Mouse (Mus musculus): ENCODE measurements at regions not wholly inside any gene's neighbourhood (a gene's known extent, or its start where the extent isn't known, plus 50 kb on each side); places are given as distances from the start of the nearest gene placed in this dataset.

DNA sequence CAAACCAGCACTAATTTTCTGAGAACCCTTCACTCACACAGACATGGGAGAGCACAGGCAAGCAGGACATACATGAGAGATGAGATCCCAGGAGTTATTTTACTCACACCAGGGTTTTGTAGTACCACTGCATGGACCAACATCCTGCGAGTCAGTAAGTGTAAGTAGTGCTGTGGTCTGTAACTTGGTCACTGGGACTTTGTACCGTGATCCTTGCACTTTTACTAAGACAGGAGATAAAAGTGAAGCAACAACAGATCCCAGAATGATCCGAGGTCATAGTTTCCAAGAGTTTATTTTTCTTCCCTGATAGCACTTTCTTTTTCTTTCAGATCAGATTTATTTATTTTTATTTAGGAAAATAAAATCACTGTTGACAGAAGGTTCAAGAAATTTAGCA lies 54.1 kb upstream of the Mtap start:
- Histone ChIP-seq H3K27me3 (ENCODE audit: control insufficient read depth, insufficient read depth, low read length) (no peaks in the 10 kb centered on the region), H3K4me2 (ENCODE audit: low read depth, low read length) (no peak overlapping the region), H3K4me3 (ENCODE audit: low read depth, low read length) (no peak overlapping the region), H3K27ac (replicated peaks; ENCODE audit: low read depth, low read length) (no peak overlapping the region), H3K4me1 (ENCODE audit: control insufficient read depth, insufficient read depth, low read length) (no peaks in the 10 kb centered on the region), H3K36me3 (replicated peaks; ENCODE audit: control insufficient read depth, insufficient read depth, low read depth, low read length) (no peaks in the 10 kb centered on the region), H3K9me3 (replicated peaks; ENCODE audit: control insufficient read depth, low read length) (no peaks in the 10 kb centered on the region), H3K9ac (replicated peaks; ENCODE audit: low read length) (no peak overlapping the region)
- no peak for ATAC-seq (replicated peaks; ENCODE audit: insufficient number of reproducible peaks, low FRiP score, low TSS enrichment, low read depth)
- DNase-seq (ENCODE audit: low spot score): no peak
- 75% methylated on average over 3 of the region's 3 CpGs for WGBS

DNA sequence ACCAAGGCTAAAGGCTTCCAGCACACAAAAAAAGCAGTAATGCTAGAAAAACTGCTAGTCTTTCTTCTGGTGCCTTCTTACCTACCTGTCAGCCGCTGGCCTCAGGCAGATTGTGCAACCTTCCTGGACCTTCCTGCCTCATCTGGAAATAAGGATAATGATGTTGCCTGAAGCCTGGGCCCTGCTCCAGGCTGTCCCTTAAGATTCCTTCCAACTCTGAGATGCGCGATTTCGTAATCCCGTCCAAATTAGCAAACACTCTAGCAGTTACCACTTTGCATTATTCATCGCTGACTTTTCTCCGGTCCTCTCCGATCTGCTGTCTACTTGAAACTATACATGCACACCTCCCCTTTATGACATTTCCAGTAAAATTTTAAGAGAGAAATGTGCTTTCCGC lies 58.4 kb upstream of the Mtap start:
- Histone ChIP-seq H3K4me1 (ENCODE audit: control insufficient read depth, insufficient read depth, low read length) (no peaks in the 10 kb centered on the region), H3K36me3 (replicated peaks; ENCODE audit: control insufficient read depth, insufficient read depth, low read depth, low read length) (no peaks in the 10 kb centered on the region), H3K27ac (replicated peaks; ENCODE audit: low read depth, low read length) (no peak overlapping the region), H3K4me2 (ENCODE audit: low read depth, low read length) (no peak overlapping the region), H3K4me3 (ENCODE audit: low read depth, low read length) (no peak overlapping the region), H3K9ac (replicated peaks; ENCODE audit: low read length) (no peak overlapping the region), H3K27me3 (ENCODE audit: control insufficient read depth, insufficient read depth, low read length) (no peaks in the 10 kb centered on the region), H3K9me3 (replicated peaks; ENCODE audit: control insufficient read depth, low read length) (no peaks in the 10 kb centered on the region)
- WGBS: 84% methylated on average over 9 of the region's 9 CpGs
- DNase-seq (ENCODE audit: low spot score) (no peak), ATAC-seq (replicated peaks; ENCODE audit: insufficient number of reproducible peaks, low FRiP score, low TSS enrichment, low read depth) (no peak)

DNA sequence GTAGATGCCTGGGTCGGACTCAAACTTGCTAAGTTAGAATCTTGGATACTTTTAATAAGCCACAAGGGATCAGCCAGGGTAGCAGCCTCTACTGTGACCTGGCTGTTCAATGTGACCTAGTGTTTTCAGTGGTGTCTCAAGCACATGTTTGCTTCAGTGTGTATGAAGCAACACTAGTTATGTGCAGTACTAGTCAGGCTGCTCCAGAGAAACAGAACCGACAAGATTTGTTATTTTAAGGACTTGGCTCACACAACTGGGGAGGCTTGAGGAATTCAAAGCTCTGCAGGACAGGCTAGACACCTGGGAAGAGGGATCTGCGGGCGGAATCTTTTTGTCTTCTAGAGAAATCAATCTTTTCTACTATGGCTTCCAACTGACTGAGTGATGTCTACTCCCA lies 62.2 kb upstream of the Mtap start:
- no peak overlapping the region for H3K4me3 ChIP-seq (ENCODE audit: low read depth, low read length)
- 59% methylated on average over 4 of the region's 4 CpGs for WGBS
- no peak overlapping the region for H3K27ac ChIP-seq (replicated peaks; ENCODE audit: low read depth, low read length)
- no peaks in the 10 kb centered on the region for H3K36me3 ChIP-seq (replicated peaks; ENCODE audit: control insufficient read depth, insufficient read depth, low read depth, low read length)
- H3K4me2 ChIP-seq (ENCODE audit: low read depth, low read length): no peak overlapping the region
- no peak overlapping the region for H3K9ac ChIP-seq (replicated peaks; ENCODE audit: low read length)
- H3K9me3 ChIP-seq (replicated peaks; ENCODE audit: control insufficient read depth, low read length): no peaks in the 10 kb centered on the region
- ATAC-seq (replicated peaks; ENCODE audit: insufficient number of reproducible peaks, low FRiP score, low TSS enrichment, low read depth) (no peak), DNase-seq (ENCODE audit: low spot score) (no peak)
- H3K27me3 ChIP-seq (ENCODE audit: control insufficient read depth, insufficient read depth, low read length): no peaks in the 10 kb centered on the region
- H3K4me1 ChIP-seq (ENCODE audit: control insufficient read depth, insufficient read depth, low read length): no peaks in the 10 kb centered on the region

DNA sequence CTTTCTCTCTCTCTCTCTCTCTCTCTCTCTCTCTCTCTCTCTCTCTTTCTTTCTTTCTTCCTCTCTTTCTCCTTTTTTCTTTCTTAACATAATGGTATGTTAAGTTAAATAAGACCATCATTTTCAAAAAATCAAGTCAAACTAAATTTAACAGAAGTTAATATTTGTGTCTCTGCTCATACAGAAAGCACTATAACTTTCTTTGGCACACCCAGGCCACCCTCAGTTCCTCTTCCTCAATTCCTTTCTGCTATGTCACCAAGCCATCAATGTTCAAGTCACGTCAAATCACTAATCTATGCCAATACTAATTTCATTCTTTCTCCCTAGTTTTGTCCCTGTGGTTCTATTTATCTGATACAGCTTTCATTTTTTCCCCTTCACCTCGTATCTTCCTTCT lies 66.5 kb upstream of the Mtap start:
- no peak overlapping the region for H3K4me2 ChIP-seq (ENCODE audit: low read depth, low read length)
- H3K27me3 ChIP-seq (ENCODE audit: control insufficient read depth, insufficient read depth, low read length): no peaks in the 10 kb centered on the region
- no peak for DNase-seq (ENCODE audit: low spot score)
- no peak overlapping the region for H3K9ac ChIP-seq (replicated peaks; ENCODE audit: low read length)
- H3K36me3 ChIP-seq (replicated peaks; ENCODE audit: control insufficient read depth, insufficient read depth, low read depth, low read length): no peaks in the 10 kb centered on the region
- no peak overlapping the region for H3K4me3 ChIP-seq (ENCODE audit: low read depth, low read length)
- H3K27ac ChIP-seq (replicated peaks; ENCODE audit: low read depth, low read length): no peak overlapping the region
- 81% methylated on average over 2 of the region's 2 CpGs for WGBS
- no peak for ATAC-seq (replicated peaks; ENCODE audit: insufficient number of reproducible peaks, low FRiP score, low TSS enrichment, low read depth)
- H3K9me3 ChIP-seq (replicated peaks; ENCODE audit: control insufficient read depth, low read length): no peaks in the 10 kb centered on the region
- no peaks in the 10 kb centered on the region for H3K4me1 ChIP-seq (ENCODE audit: control insufficient read depth, insufficient read depth, low read length)

DNA sequence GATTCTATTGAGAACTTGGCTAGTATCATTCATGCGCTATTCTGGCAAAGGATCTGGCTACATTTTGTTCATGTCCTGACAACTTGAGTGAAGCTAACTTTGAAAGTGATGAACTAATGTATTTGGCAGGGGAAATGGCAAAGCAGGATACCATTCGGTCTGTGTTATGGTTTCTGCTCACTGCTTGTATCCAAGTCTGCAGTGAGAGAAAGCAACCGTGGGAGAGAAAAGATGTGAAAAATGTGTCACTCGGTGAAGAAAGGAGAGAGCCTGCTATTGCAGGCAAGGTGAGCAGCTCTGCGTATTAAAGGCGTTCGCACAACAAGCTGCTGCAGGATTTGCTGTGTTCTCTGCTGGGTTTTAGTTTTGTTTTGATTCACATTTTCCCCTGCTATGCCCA lies 72.5 kb upstream of the Mtap start:
- no peak for DNase-seq (ENCODE audit: low spot score)
- Histone ChIP-seq H3K4me2 (ENCODE audit: low read depth, low read length) (no peak overlapping the region), H3K9ac (replicated peaks; ENCODE audit: low read length) (no peak overlapping the region), H3K27ac (replicated peaks; ENCODE audit: low read depth, low read length) (no peak overlapping the region), H3K4me1 (ENCODE audit: control insufficient read depth, insufficient read depth, low read length) (no peaks in the 10 kb centered on the region), H3K36me3 (replicated peaks; ENCODE audit: control insufficient read depth, insufficient read depth, low read depth, low read length) (no peaks in the 10 kb centered on the region), H3K27me3 (ENCODE audit: control insufficient read depth, insufficient read depth, low read length) (no peaks in the 10 kb centered on the region), H3K4me3 (ENCODE audit: low read depth, low read length) (no peak overlapping the region), H3K9me3 (replicated peaks; ENCODE audit: control insufficient read depth, low read length) (no peaks in the 10 kb centered on the region)
- 90% methylated on average over 7 of the region's 7 CpGs for WGBS
- ATAC-seq (replicated peaks; ENCODE audit: insufficient number of reproducible peaks, low FRiP score, low TSS enrichment, low read depth): no peak

DNA sequence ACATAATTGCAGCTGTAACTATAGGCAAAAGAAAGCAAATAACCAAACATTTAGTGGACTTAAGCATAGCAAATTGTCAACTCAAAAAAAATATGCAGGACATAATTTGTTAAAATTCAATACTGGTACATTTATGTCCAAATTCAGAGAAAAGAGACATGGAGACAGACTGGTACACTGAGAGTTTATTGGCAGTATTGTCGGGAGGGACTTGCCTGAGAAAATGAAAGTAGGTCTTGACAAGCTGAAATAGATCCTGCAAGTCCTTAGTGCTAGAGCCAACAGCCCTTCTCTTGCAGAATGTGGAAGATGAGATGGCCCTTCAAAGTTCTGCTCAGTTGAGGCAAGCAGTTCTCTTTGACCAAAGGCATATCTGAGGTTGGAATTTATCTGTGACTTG lies 74.5 kb upstream of the Mtap start:
- Histone ChIP-seq H3K4me2 (ENCODE audit: low read depth, low read length) (no peak overlapping the region), H3K4me3 (ENCODE audit: low read depth, low read length) (no peak overlapping the region), H3K4me1 (ENCODE audit: control insufficient read depth, insufficient read depth, low read length) (no peaks in the 10 kb centered on the region), H3K27ac (replicated peaks; ENCODE audit: low read depth, low read length) (no peak overlapping the region), H3K27me3 (ENCODE audit: control insufficient read depth, insufficient read depth, low read length) (no peaks in the 10 kb centered on the region), H3K9ac (replicated peaks; ENCODE audit: low read length) (no peak overlapping the region), H3K9me3 (replicated peaks; ENCODE audit: control insufficient read depth, low read length) (no peaks in the 10 kb centered on the region), H3K36me3 (replicated peaks; ENCODE audit: control insufficient read depth, insufficient read depth, low read depth, low read length) (no peaks in the 10 kb centered on the region)
- DNase-seq (ENCODE audit: low spot score): no peak
- no peak for ATAC-seq (replicated peaks; ENCODE audit: insufficient number of reproducible peaks, low FRiP score, low TSS enrichment, low read depth)
- WGBS: 84% methylated on average over 1 of the region's 1 CpGs

DNA sequence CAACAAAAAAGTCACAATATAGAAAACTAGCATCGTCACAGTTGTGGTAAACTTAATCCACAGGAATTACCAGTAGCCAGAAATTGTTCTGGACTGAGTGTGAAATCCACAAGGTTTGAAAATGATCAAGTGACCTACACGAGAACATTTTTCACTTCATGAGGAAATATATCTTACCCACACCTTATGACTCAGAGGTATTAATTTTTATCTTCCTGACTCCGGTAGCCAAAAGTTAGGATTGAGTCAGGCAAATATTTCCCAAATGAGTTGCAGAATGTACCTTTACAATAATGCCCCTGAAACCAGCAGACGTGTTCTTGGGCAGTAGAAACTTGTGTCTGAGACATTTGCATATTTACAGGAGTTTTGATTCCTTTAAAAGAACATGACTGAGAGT lies 75.3 kb upstream of the Mtap start:
- H3K9ac ChIP-seq (replicated peaks; ENCODE audit: low read length): no peak overlapping the region
- no peak for DNase-seq (ENCODE audit: low spot score)
- 85% methylated on average over 4 of the region's 4 CpGs for WGBS
- no peaks in the 10 kb centered on the region for H3K9me3 ChIP-seq (replicated peaks; ENCODE audit: control insufficient read depth, low read length)
- H3K36me3 ChIP-seq (replicated peaks; ENCODE audit: control insufficient read depth, insufficient read depth, low read depth, low read length): no peaks in the 10 kb centered on the region
- no peaks in the 10 kb centered on the region for H3K4me1 ChIP-seq (ENCODE audit: control insufficient read depth, insufficient read depth, low read length)
- no peak overlapping the region for H3K4me2 ChIP-seq (ENCODE audit: low read depth, low read length)
- no peaks in the 10 kb centered on the region for H3K27me3 ChIP-seq (ENCODE audit: control insufficient read depth, insufficient read depth, low read length)
- no peak for ATAC-seq (replicated peaks; ENCODE audit: insufficient number of reproducible peaks, low FRiP score, low TSS enrichment, low read depth)
- H3K27ac ChIP-seq (replicated peaks; ENCODE audit: low read depth, low read length): no peak overlapping the region
- H3K4me3 ChIP-seq (ENCODE audit: low read depth, low read length): no peak overlapping the region

DNA sequence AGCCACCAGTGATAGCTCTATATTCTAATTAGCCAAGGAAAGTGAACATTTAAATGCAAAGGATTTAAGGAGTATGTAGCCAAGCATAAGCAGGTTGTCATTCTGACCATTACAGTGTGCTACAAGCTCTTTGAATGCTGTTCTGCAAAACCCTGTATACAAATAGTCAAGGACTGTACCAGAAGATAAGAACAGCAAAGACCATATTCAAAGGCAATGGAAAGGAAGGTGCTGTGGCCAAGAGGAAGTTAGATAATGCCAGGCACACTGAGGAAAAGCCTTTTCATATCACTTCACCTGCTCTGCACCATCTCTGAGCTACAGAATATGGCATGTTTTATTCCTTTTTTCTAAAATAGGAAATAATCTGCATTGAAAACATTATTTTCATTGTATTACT lies 79.3 kb upstream of the Mtap start:
- Histone ChIP-seq H3K27ac (replicated peaks; ENCODE audit: low read depth, low read length) (no peak overlapping the region), H3K9ac (replicated peaks; ENCODE audit: low read length) (no peak overlapping the region), H3K4me3 (ENCODE audit: low read depth, low read length) (no peak overlapping the region), H3K27me3 (ENCODE audit: control insufficient read depth, insufficient read depth, low read length) (no peaks in the 10 kb centered on the region), H3K9me3 (replicated peaks; ENCODE audit: control insufficient read depth, low read length) (no peaks in the 10 kb centered on the region), H3K4me1 (ENCODE audit: control insufficient read depth, insufficient read depth, low read length) (no peaks in the 10 kb centered on the region), H3K4me2 (ENCODE audit: low read depth, low read length) (no peak overlapping the region), H3K36me3 (replicated peaks; ENCODE audit: control insufficient read depth, insufficient read depth, low read depth, low read length) (no peaks in the 10 kb centered on the region)
- no peak for ATAC-seq (replicated peaks; ENCODE audit: insufficient number of reproducible peaks, low FRiP score, low TSS enrichment, low read depth)
- DNase-seq (ENCODE audit: low spot score): no peak

DNA sequence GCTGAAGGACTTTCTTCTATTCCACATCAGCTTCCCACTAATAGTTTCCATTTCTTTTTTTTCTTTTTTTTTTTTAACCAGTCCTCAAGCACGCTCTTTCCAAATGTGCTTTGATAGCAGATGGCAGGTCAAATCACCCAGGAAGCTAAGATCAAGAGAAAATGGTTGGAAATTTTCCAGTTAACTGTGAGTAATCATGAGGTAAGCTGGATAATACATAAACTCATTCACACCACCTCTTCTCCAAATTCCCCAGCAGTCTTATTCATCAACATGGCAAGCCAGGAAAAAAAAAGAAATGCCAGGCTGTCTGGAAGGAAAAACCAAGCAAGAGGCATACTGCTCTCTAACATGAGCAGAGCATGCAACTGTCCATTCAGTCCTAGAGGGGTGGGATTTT lies 79.8 kb upstream of the Mtap start:
- 73% methylated on average over 1 of the region's 1 CpGs for WGBS
- no peak overlapping the region for H3K9ac ChIP-seq (replicated peaks; ENCODE audit: low read length)
- no peak overlapping the region for H3K27ac ChIP-seq (replicated peaks; ENCODE audit: low read depth, low read length)
- H3K4me1 ChIP-seq (ENCODE audit: control insufficient read depth, insufficient read depth, low read length): no peaks in the 10 kb centered on the region
- no peaks in the 10 kb centered on the region for H3K36me3 ChIP-seq (replicated peaks; ENCODE audit: control insufficient read depth, insufficient read depth, low read depth, low read length)
- H3K27me3 ChIP-seq (ENCODE audit: control insufficient read depth, insufficient read depth, low read length): no peaks in the 10 kb centered on the region
- no peak overlapping the region for H3K4me2 ChIP-seq (ENCODE audit: low read depth, low read length)
- ATAC-seq (replicated peaks; ENCODE audit: insufficient number of reproducible peaks, low FRiP score, low TSS enrichment, low read depth) (no peak), DNase-seq (ENCODE audit: low spot score) (no peak)
- H3K9me3 ChIP-seq (replicated peaks; ENCODE audit: control insufficient read depth, low read length): no peaks in the 10 kb centered on the region
- no peak overlapping the region for H3K4me3 ChIP-seq (ENCODE audit: low read depth, low read length)
